In the genomic region with DNA sequence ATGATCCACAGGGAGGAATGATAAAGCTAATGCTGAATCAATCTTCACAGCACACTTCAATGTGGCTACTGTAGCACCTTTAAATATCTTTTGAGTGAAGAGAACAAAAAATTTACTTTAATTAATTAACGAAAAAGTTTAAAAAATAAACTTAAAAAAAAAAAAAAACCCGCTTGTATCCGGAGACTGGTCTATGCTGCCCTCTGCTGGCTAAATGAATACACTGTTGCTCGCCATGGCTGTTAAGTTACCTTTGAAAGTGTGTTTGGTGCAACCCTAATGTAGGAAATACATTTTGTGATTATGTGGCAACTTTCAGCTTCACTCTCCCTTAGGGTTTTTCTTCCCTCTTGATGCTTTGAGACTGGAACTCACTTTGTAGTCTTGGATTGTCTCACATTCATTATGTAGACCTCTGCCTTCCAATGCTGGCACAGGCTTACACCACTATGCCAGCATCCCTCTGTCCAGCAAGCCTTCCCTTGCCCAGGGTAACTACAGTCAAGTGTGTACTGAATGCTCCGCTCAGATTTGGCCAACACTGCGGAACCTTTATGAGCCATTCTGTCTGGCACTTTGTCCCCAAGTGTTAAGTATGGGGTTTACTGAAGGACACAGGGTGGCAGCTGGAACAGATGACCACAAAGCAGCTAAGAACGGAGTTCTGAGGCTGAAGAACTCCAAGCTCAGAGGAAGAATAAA, we compare ENCODE assay signal across 10 mouse cellular contexts. TPM values are rescaled to one million over a fixed set of nuclear protein-coding genes. Genes with fewer than 3 reads are reported as not detected.
DNase-seq lines count a peak whose midpoint lies in the region; ATAC-seq and TF ChIP-seq lines count a peak whose summit lies in the region.
"Had no signal": no experiment of that assay in that cellular context is flagged by ENCODE, and none has a peak within 500 bp of the region (broad histone marks: within the 10 kb centered on the region; RNA-seq: fewer than 3 reads in every experiment).

No protein-coding gene starts in this region.

- peak; percentile 92 for DNase-seq in heart, adult 11 months
- peak; percentile 74 for DNase-seq in thymus, adult 2 months
- DNase-seq in thymus, adult 18-20 months: no peak
- peak; percentile 45 for DNase-seq in c-Kit-positive CD71-positive TER-119-negative erythroid progenitor cells, embryonic 14.5 days (ENCODE audit: low read depth)
- peak; percentile 90 for DNase-seq in hindbrain, postnatal 0 days (ENCODE audit: low spot score)
- peak; percentile 69 for DNase-seq in lung, postnatal 25 days (ENCODE audit: low spot score)
- no peak for DNase-seq in ovary, postnatal 10 days (ENCODE audit: low spot score)

- H3K27ac ChIP-seq in heart, embryonic 12.5 days (ENCODE audit: poor library complexity, severe bottlenecking): no peak overlapping the region
- H3K27ac ChIP-seq in thymus, adult 2 months (ENCODE audit: control insufficient read depth, insufficient read depth, low read length): no peak overlapping the region
- H3K27ac ChIP-seq in hindbrain, postnatal 0 days: peak overlapping the region; percentile 8; the same call in 1 of the 2 replicates
- H3K27ac ChIP-seq: embryonic facial prominence, embryonic 13.5 days had no signal

- H3K36me3 ChIP-seq in heart, embryonic 12.5 days: no peaks in the 10 kb centered on the region
- H3K36me3 ChIP-seq in thymus, adult 2 months (ENCODE audit: control insufficient read depth, insufficient read depth, low read length): no peaks in the 10 kb centered on the region
- no peaks in the 10 kb centered on the region for H3K36me3 ChIP-seq in hindbrain, postnatal 0 days (ENCODE audit: insufficient read depth, low read length)
- H3K36me3 ChIP-seq: embryonic facial prominence, embryonic 13.5 days had no signal

- H3K4me2 ChIP-seq in heart, embryonic 12.5 days: no peak overlapping the region
- no peak overlapping the region for H3K4me2 ChIP-seq in hindbrain, postnatal 0 days (ENCODE audit: low read depth, low read length)
- H3K4me2 ChIP-seq: embryonic facial prominence, embryonic 13.5 days; limb, embryonic 12.5 days had no signal

- H3K4me1 ChIP-seq in heart, embryonic 12.5 days (replicated peaks): peaks cover 33% of the 10 kb centered on the region
- H3K4me1 ChIP-seq in thymus, adult 2 months (replicated peaks; ENCODE audit: control insufficient read depth, insufficient read depth, low read length): peaks cover 30% of the 10 kb centered on the region
- H3K4me1 ChIP-seq in hindbrain, postnatal 0 days (ENCODE audit: insufficient read depth, low read length): no peaks in the 10 kb centered on the region

- H3K27me3 ChIP-seq in heart, embryonic 12.5 days (replicated peaks): no peaks in the 10 kb centered on the region
- H3K27me3 ChIP-seq in thymus, adult 2 months (ENCODE audit: control insufficient read depth, insufficient read depth, low read length): no peaks in the 10 kb centered on the region
- no peaks in the 10 kb centered on the region for H3K27me3 ChIP-seq in hindbrain, postnatal 0 days (ENCODE audit: insufficient read depth, low read length)
- H3K27me3 ChIP-seq: embryonic facial prominence, embryonic 13.5 days; limb, embryonic 12.5 days had no signal

- TF ChIP-seq CTCF in thymus, adult 2 months (IDR thresholded peaks at IDR 0.05; ENCODE audit: borderline replicate concordance, control insufficient read depth, extremely low read depth, insufficient read depth, low read length, poor library complexity): no peak
- peak; percentile 83 for TF ChIP-seq CTCF in hindbrain, postnatal 0 days (IDR thresholded peaks at IDR 0.05; ENCODE audit: low read depth)

- WGBS in heart, embryonic 12.5 days: 24% methylated on average over 7 of the region's 7 CpGs
- WGBS in thymus, adult 2 months: 32% methylated on average over 7 of the region's 7 CpGs
- 19% methylated on average over 7 of the region's 7 CpGs for WGBS in hindbrain, postnatal 0 days

- H3K4me3 ChIP-seq in heart, embryonic 12.5 days: no peak overlapping the region
- no peak overlapping the region for H3K4me3 ChIP-seq in thymus, adult 2 months (ENCODE audit: control insufficient read depth, insufficient read depth, low read length)
- no peak overlapping the region for H3K4me3 ChIP-seq in hindbrain, postnatal 0 days (ENCODE audit: low read length)
- H3K4me3 ChIP-seq: embryonic facial prominence, embryonic 13.5 days; limb, embryonic 12.5 days had no signal

- TF ChIP-seq POLR2A in thymus, adult 2 months (IDR thresholded peaks at IDR 0.05; ENCODE audit: control insufficient read depth, extremely low read depth, insufficient read depth, low read length, poor library complexity): no peak

- ATAC-seq in heart, embryonic 12.5 days (ENCODE audit: insufficient number of reproducible peaks, low FRiP score): no peak
- peak; percentile 76; the same call in 1 of the 2 replicates for ATAC-seq in hindbrain, postnatal 0 days

- no peaks in the 10 kb centered on the region for H3K9me3 ChIP-seq in heart, embryonic 12.5 days (replicated peaks)
- no peaks in the 10 kb centered on the region for H3K9me3 ChIP-seq in hindbrain, postnatal 0 days (ENCODE audit: low read length)
- H3K9me3 ChIP-seq: embryonic facial prominence, embryonic 13.5 days; limb, embryonic 12.5 days had no signal

- H3K9ac ChIP-seq in heart, embryonic 12.5 days: no peak overlapping the region
- no peak overlapping the region for H3K9ac ChIP-seq in hindbrain, postnatal 0 days (replicated peaks; ENCODE audit: low read length)
- H3K9ac ChIP-seq: embryonic facial prominence, embryonic 13.5 days; limb, embryonic 12.5 days had no signal

RNA-seq across cellular contexts. Expression of a gene that starts 27.7 kb away (rescaled TPM):
- 20.6 and 21.1 TPM in 2 replicates for polyA plus RNA-seq in heart, embryonic 12.5 days (2016; fragmentation: Nextera tagmentation; extraction: Ambion mirVana)
- 66.7 and 70.0 TPM in 2 replicates for polyA plus RNA-seq in thymus, adult 2 months (2012; rRNA removed)
- total RNA-seq in hindbrain, postnatal 0 days (2014; rRNA removed): 42.9 and 48.3 TPM in 2 replicates
- 15.7 and 19.5 TPM in 2 replicates for polyA plus RNA-seq in hindbrain, postnatal 0 days (2015; fragmentation: Nextera tagmentation; extraction: Ambion mirVana)

Comparison
In these comparisons a context has a peak if more than half of its experiments do, and no peak if none do; other contexts are left out.
1. DNase-seq: peak in heart, adult 11 months (single experiment), thymus, adult 2 months (single experiment), c-Kit-positive CD71-positive TER-119-negative erythroid progenitor cells, embryonic 14.5 days (single experiment), hindbrain, postnatal 0 days (single experiment) and lung, postnatal 25 days (single experiment); none in thymus, adult 18-20 months (0 of 2) and ovary, postnatal 10 days (single experiment).